Mouse (Mus musculus) myocyte (in vitro differentiated cells): ENCODE results near the gene Hsd3b1.

Experiments used
- CEBPB ChIP-seq: IDR thresholded peaks from 2 replicates; pipeline ENCODE4 v1.6.1; 2011; ENCODE audit warnings: mild to moderate bottlenecking, moderate library complexity; ENCODE audit not compliant: poor library complexity, insufficient read depth, severe bottlenecking
- E2F4 ChIP-seq: IDR thresholded peaks from one replicate; pipeline ENCODE4 v1.6.1; 2011; ENCODE audit warnings: mild to moderate bottlenecking, control low read depth, moderate library complexity; ENCODE audit not compliant: insufficient read depth
- MYOD1 ChIP-seq, 3 experiments: IDR thresholded peaks; one replicate each; pipeline ENCODE4 v1.6.1; 2011; ENCODE audit warnings: control low read depth in 2 of 3, low read depth in 2 of 3, mild to moderate bottlenecking in 2 of 3, moderate library complexity in 1 of 3; ENCODE audit not compliant: insufficient read length in 2 of 3, control insufficient read depth in 1 of 3
- MYOG ChIP-seq, 3 experiments: IDR thresholded peaks; one replicate each; pipeline ENCODE4 v1.6.1; 2011; ENCODE audit warnings: control low read depth in 2 of 3, low read depth in 2 of 3, mild to moderate bottlenecking in 2 of 3; ENCODE audit not compliant: insufficient read length in 2 of 3, control insufficient read depth in 1 of 3, insufficient read depth in 1 of 3
- POLR2A ChIP-seq: IDR thresholded peaks from one replicate; pipeline ENCODE4 v1.6.1; 2011; ENCODE audit warnings: low read depth, mild to moderate bottlenecking, control low read depth, moderate library complexity; ENCODE audit not compliant: insufficient read length
- REST ChIP-seq: IDR thresholded peaks from one replicate; pipeline ENCODE4 v1.6.1; 2011; ENCODE audit warnings: mild to moderate bottlenecking, control low read depth, moderate library complexity; ENCODE audit not compliant: insufficient read depth, insufficient read length
- SRF ChIP-seq: IDR thresholded peaks from one replicate; pipeline ENCODE4 v1.6.1; 2011; ENCODE audit warnings: low read depth; ENCODE audit not compliant: control insufficient read depth, insufficient read length
- TCF12 ChIP-seq: IDR thresholded peaks from one replicate; pipeline ENCODE4 v1.6.1; 2011; ENCODE audit warnings: mild to moderate bottlenecking, control low read depth; ENCODE audit not compliant: poor library complexity, insufficient read depth, severe bottlenecking
- USF1 ChIP-seq: IDR thresholded peaks from one replicate; pipeline ENCODE4 v1.6.1; 2011; ENCODE audit warnings: low read depth, mild to moderate bottlenecking, control low read depth, moderate library complexity

- TF ChIP-seq E2F4 (no peak), TCF12 (no peak), POLR2A (no peak), USF1 (no peak), REST (no peak), MYOG (IDR thresholded peaks at IDR 0.05; ENCODE audit: control insufficient read depth in 1 of 3, insufficient read depth in 1 of 3, insufficient read length in 2 of 3, low read depth in 2 of 3) (no peak), MYOD1 (IDR thresholded peaks at IDR 0.05; ENCODE audit: control insufficient read depth in 1 of 3, insufficient read length in 2 of 3, low read depth in 2 of 3) (no peak), SRF (no peak), CEBPB (no peak)
Measured at GRCm38 (mm10) chr3:98855160-98855559, 4.4 kb downstream of the Hsd3b1 start.
